Mouse (Mus musculus) B cell, adult 2 months (primary cell): Measurements from ENCODE around the gene Itgb5.
A peak's percentile ranks its signal among the peaks of the same experiment; 100 is the strongest.

Source experiments
- DNase-seq, 2 experiments: peaks; one replicate each; pipeline ENCODE4 v3.0.0; 2022

Gene Itgb5

DNA sequence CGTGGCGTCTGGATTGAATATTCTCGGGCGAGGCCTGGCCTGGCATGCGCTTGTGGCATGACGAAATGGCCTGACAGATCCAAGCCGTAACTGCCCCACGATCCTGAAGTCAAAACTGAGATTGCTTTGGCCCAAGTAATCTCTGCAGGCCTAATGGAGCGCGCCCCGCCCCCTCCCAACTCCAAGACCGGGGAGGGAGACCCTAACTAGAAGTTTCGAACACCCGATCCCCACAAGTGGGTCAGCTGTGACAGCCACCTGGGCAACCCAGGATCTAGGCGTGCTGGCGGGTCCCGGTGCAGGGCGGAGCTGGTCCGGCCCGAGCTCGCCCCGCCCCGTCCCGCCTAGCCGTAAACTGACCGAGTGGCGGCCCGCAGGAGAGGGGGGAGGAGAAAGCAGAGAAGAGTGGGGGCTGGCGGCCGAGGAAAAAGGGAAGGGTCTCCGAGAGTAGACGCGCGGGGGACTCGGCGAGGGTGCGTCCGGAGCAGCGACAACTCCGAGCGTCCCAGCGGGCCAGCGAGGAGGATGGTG lies at the start of gene Itgb5:
Gene Itgb5 (plus strand): TSS at position 365 of the 531 bp plus-strand sequence.
- peak; percentile 24 to 32 for DNase-seq

DNA sequence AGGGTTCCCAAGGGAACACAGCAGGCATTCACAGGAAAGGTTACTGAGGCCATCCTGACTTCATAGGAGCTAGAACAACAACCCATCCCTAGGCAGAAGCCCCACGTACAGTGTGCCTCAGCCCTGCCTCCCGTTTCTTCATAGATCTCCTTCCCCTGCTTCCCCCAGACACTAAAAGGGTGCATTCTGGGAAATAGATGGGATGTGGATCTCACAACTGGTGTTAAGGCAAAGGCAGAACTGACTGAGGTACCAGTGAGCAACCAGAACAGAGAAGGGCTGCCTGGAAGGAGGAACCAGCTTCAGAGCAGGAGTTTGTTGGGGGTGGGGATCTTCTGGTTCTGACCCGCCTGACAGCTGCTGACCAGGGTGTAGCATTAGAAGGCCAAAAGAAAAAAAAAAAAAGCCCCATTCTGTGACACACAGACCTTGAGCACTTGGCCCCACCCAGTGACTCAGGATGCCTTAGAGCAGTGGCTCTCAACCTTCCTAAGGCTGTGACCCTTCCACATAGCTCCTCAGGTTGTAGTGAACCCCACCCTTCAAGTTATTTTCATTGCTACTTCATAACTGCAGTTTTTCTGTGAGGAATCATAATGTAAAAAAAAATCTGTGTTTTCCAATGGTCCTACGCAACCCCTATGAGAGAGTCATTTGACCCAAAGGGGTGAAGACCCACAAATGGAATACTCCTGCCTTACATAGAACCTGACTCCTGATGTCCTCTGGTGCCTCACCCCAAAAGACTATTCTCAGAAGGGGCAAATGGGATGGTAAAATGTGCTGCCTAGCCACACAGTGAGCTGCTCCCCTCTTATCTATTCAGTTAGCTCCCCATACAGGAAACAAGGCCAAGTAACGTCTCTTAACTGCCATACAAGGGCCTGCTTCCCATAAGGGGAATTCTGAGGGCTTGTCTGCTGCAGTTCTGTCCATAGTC lies 47.4 kb upstream of the Itgb5 start:
- DNase-seq, result no peak

DNA sequence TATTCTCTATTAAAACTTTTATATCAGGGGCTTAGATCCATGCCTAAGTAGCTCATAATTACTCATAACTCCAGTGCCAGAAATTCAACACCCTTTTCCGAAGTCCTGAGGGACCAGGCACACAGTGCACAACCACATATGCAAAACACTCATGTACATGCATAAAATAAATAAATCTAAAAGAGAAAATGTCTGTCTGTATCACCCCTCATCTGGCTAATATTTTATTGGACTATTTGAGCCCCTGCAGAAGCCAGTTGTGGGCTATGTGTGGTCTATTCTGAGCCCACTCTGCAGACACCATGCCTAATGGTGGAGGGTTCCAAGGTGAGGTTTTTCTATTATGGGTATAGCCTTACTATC lies 46.8 kb upstream of the Itgb5 start:
- no peak for DNase-seq

DNA sequence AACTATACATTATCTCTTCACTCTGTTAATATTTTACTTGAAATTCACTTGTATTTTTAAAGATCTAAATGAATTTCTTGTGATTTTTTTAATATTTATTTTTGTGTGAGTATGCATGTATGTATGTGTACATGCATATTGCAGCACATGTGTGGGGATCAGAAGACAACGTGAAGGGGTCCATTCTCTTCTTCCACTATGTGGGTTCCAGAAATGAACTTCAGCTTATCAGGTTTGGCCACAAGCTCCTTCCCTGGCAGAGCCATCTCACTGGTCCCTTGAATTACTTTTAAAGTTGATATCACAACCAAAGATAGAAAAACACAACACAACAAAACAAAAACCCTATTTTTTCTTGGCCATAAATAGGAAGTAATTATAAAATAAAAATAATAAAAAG lies 44.9 kb upstream of the Itgb5 start:
- no peak for DNase-seq

DNA sequence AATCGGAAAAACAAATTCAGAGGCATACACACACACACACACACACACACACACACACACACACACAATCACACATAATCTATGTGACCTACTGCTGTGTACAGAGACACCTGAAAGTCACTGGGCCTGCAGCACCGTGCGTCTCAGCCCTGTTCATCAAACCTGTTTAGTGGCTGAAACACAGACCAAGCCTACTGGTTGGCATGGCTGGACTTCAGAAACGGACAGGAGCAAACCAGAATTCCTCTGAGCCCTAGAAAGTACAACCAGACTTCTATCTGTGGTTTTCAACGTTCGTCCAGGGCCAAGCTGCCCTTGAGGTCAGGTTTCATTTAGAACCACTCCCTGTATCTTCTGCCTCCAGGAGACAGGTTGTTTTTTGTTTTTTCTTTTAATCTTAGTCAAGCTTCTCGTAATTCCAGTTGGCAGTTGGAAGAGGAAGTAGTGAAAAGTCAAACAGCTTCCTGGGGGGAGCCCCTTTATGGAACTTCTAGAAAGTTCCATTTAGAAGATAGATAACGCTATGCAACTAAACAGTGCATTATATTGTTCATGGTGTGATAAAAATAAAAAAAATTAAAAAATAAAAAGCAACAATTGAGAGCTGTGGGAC lies 44.3 kb upstream of the Itgb5 start:
- DNase-seq, result no peak

DNA sequence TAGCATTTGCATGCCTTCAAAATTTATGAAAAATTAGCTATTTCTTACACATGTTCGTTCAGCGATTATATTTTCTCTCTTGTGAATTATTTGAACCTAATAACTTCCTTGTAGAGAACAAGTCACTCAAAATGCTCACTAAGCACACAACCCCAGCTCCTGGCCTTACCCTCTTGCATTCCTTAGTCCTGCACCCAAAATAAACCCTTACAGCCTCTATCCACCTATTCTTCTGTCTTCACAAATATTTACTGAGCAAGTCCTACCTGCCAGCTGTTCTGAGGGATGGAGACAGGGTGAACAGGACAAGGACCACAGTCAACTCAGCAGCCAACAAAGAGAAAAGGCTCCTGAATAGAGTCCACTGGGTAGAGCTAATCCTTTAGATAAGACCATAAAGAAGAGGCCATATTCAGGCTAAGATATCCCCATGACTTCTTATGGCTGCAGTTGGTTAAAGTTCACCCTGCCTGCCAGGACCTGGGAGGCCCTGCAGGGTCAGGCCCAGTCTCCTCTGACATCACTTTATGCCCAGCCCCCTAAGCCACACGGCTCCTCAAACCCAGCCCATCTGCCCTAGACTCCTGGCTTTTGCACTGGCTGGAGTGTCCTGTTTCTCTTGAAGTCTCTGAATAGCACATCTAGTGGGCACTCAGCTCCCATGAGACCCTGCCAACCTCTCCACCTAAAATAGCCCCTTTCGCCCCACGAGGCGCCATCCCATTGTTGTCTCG lies 42.6 kb upstream of the Itgb5 start:
- no peak for DNase-seq

DNA sequence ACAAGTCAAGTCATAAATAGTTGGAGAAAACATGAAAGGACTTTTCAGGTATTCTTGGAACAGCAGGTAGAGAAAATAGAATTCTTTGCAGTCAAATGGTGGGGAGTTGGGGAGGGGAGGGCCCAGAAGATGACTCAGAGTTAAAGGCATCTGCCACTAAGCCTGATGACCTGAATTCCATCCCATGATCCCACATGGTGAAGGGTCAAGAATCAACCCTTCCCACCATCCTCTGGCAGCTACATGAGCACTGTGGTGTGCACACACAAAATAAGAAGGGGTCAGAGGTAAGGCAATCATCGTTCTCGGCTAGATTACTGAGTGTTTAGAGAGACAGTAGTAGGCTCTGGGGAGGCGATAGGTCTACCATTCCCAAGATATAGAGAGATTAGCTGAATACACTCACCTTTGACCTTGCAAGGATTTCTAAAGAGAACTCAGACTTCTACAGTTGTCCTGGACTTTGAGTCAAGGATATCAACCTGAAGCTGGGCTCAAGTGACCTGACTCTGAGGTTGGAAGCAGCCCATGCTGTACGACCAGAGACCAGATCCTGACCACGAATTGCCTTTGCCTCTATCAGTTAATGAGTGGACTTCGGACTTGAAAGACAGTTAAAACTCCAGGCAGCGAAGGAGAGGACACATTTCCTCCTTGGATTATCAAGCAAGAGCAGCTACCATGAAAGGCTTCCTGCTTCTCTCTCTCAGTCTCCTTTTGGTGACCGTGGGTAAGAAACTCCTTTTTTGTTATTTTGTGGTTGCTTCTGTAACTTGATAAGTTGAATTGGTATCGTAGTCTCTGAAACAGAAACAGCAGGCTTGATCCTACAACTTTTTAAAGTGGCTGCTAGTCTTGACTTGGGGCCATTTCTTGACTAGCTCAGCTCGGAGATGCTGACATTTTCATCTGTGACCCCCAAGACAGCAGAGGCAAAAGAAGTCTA lies 35.3 kb upstream of the Itgb5 start, which contains the start of gene Muc13:
Gene Muc13 (plus strand): TSS at position 192 of the 946 bp plus-strand sequence.
- DNase-seq, result no peak

DNA sequence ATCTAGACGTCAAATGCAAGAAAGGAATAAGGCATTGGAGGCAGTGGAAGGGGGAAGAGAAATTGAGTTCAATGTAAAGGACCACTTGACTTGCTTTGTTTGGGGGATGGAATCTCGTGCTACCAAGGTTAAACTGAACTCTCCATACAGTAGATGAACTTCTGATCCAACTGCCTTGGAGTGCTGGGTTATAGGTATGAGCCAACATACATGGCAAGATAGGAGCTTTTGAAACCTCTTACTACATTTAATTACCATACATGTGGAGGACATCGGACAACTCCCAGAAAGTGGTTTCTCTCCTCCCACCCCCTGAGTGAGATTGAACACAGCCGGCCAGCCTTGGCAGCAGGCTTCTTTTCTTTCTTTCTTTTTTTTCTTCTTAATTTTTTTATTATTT lies 34.4 kb upstream of the Itgb5 start:
- no peak for DNase-seq

DNA sequence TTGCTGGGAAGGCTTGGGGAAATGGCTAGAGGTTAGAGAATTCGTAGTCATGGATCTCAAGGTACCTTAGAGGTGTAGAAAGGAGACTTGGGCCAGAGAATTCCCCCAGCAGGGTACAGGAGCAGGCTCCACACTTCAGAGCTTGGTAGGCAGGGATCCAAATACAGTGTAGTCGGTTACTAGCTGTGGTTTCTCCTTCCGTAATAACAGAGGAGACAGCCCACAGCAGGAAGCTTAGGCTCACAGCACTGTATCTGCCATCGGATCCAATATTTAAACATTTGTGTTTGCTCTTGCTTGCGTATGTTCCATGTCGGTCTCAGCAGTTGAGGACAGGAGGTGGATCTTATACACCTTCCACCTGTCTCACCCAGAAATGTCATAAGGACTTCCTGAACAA lies 33.6 kb upstream of the Itgb5 start:
- DNase-seq, result no peak

DNA sequence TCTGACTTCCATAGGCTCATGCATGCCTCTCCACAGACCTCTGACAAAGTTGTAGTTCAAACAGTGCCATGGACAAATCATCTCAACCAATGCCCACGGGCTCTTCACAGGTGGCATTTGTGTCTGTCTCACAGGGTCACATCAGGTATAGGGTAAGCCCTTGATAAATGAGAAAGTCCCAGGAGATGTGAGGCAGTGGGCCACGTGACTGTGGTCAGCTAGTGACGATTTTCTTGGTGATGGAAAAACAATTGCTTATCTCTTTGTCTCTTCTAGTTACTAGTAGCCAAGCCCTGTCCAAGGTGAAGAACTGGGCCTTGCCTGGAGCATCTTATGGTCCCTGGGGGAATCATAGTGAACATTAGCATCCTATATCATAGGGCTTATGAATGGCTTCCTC lies 32.7 kb upstream of the Itgb5 start:
- DNase-seq, result peak in 1 of 2 experiments; percentile 13

DNA sequence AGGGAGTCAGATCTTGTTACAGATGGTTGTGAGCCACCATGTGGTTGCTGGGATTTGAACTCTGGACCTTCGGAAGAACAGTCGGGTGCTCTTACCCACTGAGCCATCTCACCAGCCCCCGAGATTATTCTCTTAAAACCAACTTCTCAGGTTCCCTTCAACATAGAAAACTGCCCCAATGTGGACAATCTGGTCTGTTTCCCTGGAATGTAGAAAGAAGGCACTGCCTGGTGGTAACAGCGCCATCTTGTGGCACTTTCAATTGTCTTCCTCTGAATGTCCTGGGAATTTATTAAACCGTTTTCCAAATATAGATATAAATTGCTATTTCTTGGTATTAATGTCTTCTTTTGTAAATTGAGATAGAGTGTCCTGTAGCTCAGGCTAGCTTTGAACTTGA lies 31.6 kb upstream of the Itgb5 start:
- DNase-seq, result peak; percentile 55 to 57

DNA sequence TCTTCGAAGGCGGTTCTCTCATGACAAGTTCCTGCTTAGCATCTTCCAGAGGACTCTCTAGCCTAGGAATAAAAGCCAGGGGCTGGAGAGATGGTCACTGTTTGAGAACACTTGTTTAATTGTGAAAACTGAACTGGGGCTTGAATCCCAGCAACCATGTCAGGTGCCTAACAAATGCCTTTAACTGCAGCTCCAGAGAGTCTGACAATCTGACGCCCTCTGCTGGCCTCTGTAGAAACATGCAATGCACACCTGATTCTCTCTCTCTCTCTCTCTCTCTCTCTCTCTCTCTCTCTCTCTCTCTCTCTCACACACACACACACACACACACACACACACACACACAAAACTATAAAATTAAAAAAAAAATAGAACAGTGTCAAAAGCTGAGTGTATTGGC lies 19.5 kb upstream of the Itgb5 start:
- peak; percentile 25 to 31 for DNase-seq

DNA sequence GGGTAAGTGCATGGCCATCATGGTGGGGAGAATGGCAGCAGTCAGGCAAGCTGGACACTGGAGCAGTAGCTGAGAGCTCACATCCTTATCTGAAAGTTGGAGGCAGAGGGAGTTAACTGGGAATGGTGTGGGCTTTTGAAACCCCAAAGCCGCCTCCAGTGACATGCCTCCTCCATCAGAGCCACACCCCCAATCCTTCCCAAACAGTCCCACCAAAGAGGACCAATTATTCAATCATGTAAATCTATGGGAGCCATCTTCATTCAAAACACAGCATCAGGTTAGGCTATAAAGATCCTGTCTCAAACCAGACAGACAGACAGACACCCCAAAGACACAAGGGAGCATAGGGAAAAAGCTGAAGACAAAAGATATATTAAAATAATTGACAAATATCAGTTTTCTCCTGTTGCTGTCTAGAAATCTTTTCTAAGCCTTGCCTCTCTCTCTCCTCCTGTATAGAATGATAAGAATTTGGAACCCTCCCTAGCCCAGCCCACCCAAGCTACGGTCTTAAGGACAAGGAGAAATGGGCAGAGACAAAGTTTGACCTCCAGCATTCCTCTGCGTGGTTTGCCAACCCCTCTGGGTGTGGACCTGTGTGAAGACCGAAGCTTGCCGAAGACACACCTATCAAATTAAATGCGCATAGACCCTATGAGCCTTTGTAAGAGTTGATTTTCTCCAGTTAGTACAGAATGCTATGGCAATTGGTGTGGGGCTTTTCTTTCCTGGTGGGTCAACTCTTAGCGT lies 10.9 kb upstream of the Itgb5 start:
- no peak for DNase-seq

DNA sequence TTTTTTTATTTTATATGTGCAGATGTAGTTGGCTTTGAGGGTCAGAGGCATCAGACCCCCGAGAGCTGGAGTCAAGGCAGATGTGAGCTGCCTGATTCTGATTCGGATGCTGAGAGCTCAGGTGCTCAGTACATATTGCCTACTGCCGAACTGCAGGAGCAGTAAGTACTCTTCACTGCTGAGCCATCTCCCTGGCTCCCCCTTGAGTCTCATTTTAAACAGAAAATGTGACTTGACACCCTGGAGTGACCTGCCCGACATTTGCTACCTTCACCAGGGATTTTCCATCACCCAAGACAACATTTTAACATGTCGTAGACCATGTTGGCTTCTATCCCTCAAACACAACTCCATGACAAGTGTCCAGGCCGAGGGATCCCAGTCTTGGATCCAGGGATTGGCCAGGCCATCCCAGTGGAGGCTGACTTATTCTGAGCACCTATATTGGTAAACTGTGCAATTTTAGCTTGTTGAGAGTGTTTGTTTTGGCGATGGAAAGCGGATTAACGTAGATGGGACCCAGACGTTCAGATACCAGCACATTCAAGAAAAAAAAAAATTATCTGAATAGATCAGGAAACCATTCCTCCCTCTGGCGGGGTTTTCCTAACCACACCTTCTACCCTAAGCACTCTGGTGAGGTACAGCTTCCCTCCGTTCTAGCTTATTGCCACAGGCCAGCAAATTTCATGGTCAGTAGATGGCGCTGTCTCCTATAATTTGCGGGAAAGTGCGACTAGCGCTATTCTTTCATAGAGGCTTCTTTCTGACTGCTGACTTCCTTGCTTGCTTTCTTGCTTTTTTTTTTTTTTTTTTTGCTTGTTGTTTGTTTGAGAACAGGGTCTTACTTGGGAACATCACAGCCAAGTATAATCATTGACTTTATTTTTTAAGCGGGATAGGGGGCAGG lies 8.9 kb upstream of the Itgb5 start:
- DNase-seq, result peak; percentile 88 to 89

DNA sequence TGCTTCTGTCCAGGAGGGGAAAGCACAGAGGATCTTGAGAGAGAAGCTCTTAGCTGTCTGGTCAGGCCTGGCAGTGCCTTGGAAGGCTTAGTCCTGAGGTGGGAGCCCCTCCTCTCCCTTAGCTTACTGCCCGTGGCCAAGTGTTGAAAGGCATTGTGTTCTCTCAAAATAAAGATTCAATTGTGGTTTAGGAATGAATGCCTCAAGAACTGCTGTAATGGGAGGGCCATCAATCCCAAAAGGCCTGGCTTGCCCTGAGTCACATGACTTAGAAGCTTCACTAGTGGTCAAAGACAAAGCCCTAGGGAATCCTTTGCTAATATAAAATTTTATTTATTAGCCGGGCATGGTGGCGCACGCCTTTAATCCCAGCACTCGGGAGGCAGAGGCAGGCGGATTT lies 4.9 kb upstream of the Itgb5 start:
- no peak for DNase-seq

DNA sequence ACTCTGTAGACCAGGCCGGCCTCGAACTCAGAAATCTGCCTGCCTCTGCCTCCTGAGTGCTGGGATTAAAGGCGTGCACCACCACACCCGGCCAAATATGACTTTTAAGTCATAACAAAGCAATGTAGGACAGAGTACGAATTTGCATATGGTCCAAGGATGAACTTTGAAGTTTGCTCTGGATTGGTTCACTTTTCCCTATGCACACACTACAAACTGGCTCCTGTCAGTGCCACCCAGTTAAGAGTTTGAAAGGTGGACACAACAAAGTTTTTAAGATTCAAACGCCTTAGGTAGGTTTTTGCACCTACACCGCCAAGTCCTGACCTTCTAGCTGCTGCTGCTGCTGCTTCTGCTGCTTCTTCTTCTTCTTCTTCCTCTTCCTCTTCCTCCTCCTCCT lies 969 bp upstream of the Itgb5 start:
- DNase-seq, result no peak

DNA sequence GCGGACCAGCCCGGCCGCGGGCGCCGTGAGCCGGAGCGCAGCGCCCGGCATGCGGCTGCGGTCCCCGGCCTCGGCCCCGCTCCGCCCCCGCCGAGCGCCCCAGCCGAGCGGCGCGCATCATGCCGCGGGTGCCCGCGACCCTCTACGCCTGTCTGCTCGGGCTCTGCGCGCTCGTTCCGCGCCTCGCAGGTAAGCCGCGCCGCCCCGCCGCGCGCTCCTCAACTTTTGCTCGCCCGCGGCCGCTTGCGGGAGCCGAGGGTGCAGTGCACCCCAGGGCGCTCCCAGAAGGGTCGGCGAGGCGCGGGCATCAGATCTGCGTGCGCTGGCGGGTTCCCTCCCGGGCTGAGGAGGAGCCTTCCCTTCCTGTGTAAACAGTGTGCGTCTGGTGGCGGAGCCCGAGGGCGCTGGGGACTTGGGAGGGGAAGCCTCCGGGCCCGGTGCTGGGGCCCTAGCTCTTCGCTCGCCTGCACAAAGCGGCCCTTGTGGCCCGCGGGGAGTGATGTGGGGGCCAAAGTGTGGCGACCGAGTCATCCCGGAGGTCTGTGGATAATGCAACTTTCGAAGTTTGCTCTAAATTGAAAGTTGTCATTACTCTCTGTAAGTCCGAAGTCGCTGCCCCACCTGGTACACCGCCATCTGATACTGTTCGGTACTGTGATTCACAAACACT lies 512 bp downstream of the Itgb5 start:
- peak; percentile 39 to 42 for DNase-seq

DNA sequence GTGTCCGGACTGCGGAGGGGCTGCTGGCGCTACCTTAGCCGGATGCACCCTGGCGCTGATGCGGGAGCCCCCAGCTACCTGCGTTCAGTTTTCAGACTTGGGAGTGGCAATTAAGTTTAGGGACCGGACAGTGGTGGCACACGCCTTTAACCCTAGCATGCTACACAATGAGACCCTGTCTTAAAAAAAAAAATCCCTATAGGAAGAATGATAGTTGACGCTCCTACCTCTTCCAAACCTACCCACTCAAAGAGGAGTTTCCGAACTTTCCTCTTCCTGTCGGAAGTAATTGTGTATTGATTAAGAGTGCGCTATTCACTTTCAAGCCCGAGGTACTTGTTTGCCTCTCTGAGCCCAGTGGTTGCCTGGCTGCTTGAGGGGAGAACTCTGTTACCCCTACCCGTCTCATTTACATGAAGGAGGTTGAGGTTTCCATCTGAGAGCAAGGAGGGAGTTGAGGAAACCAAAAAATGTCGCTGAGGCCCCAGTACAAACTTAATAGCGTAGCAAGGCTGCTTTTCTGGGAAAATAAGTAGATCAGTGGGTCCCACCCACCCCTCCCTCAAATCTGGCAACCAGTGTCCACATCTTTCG lies 1.1 kb downstream of the Itgb5 start:
- no peak for DNase-seq

DNA sequence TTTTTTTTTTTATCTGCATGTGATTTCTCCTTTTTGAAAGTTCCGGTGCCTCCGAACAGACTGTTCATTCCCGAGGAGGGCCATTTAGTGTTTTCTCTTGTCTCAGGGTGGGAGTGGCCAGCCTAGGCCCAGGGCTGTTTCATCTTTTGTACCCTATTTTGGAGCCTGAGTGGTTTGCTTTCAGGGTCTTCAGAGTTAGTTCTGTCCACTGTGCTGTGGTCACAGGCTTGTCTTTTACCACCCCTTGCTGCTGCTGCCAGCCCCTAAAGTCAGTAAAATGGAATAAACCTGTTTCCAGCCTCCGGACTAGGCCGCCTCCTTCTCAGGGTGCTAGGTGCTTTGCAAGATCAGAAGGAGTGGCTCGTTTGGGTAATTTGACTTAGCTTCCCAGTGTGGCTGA lies 2.6 kb downstream of the Itgb5 start:
- no peak for DNase-seq
